Mouse (Mus musculus): ENCODE data around the gene Oxld1.

GRCm38 (mm10) chr11:120465521-120465920 is 7.7 kb upstream of the Oxld1 start:
- no peak for TF ChIP-seq EP300 (IDR thresholded peaks at IDR 0.05; ENCODE audit: low read depth)
- TF ChIP-seq CTCF (IDR thresholded peaks at IDR 0.05; ENCODE audit: low read depth): no peak
